ENCODE assay signal across 17 mouse cellular contexts in genomic region chr14:121092517-121092916, GRCm38 (mm10). TPM values are rescaled to one million over a fixed set of nuclear protein-coding genes. Genes with fewer than 3 reads are reported as not detected.
DNase-seq lines count a peak whose midpoint lies in the region; ATAC-seq and TF ChIP-seq lines count a peak whose summit lies in the region.
"Had no signal": no experiment of that assay in that cellular context is flagged by ENCODE, and none has a peak within 500 bp of the region (broad histone marks: within the 10 kb centered on the region; RNA-seq: fewer than 3 reads in every experiment).

No protein-coding gene starts in this region.

- 0 out of 2 replicates have a peak, but pooled peaks cover 2% of the 10 kb centered on the region for H3K79me2 ChIP-seq in heart, adult 2 months (replicated peaks; ENCODE audit: control insufficient read depth, insufficient read depth, low read length)

- no peak for TF ChIP-seq POLR2A in heart, adult 2 months (IDR thresholded peaks at IDR 0.05; ENCODE audit: insufficient read depth, low read depth, low read length)
- TF ChIP-seq POLR2A in cerebellum, adult 2 months (IDR thresholded peaks at IDR 0.05; ENCODE audit: borderline replicate concordance, insufficient read depth, low read length): no peak

- no peak; the same call in 1 of the 2 replicates for ATAC-seq in heart, embryonic 11.5 days (replicated peaks; ENCODE audit: insufficient number of reproducible peaks, low FRiP score, low TSS enrichment)

- TF ChIP-seq EP300 in heart, adult 2 months (IDR thresholded peaks at IDR 0.05; ENCODE audit: insufficient read depth, low read depth, low read length): no peak

- H3K27me3 ChIP-seq in heart, embryonic 11.5 days (ENCODE audit: control insufficient read depth, insufficient read depth, low read length): no peaks in the 10 kb centered on the region
- H3K27me3 ChIP-seq in heart, adult 2 months (ENCODE audit: control insufficient read depth, insufficient read depth, low read length): no peaks in the 10 kb centered on the region
- H3K27me3 ChIP-seq in limb, embryonic 10.5 days (ENCODE audit: low read depth, poor library complexity, severe bottlenecking): no peaks in the 10 kb centered on the region
- no peaks in the 10 kb centered on the region for H3K27me3 ChIP-seq in cerebellum, adult 2 months (ENCODE audit: control insufficient read depth, insufficient read depth, low read length)
- H3K27me3 ChIP-seq: limb, embryonic 15.5 days had no signal

- intact Hi-C loops in heart, adult 2 months (cut with DNase I): no loop called here

- peaks cover 25% of the 10 kb centered on the region for H3K4me1 ChIP-seq in heart, embryonic 11.5 days (ENCODE audit: control insufficient read depth, insufficient read depth, low read length)
- H3K4me1 ChIP-seq in heart, adult 2 months (ENCODE audit: control insufficient read depth, insufficient read depth, low read length): no peaks in the 10 kb centered on the region; the same call in none of the 2 replicates
- peaks cover 28% of the 10 kb centered on the region for H3K4me1 ChIP-seq in limb, embryonic 10.5 days
- peaks cover 12% of the 10 kb centered on the region for H3K4me1 ChIP-seq in cerebellum, adult 2 months (ENCODE audit: control insufficient read depth, insufficient read depth, low read length)

- 51% methylated on average over 9 of the region's 9 CpGs for WGBS in heart, embryonic 11.5 days (ENCODE audit: insufficient replicate concordance)
- WGBS in heart, adult 2 months: 79% methylated on average over 9 of the region's 9 CpGs
- WGBS in limb, embryonic 10.5 days: 56% methylated on average over 9 of the region's 9 CpGs
- WGBS in cerebellum, adult 2 months: 73% methylated on average over 9 of the region's 9 CpGs

- no peak for DNase-seq in heart, adult 2 months
- DNase-seq in layer of hippocampus, adult 2 months (ENCODE audit: low spot score in 2 of 2): no peak
- no peak for DNase-seq in layer of hippocampus, adult 11-12 months (ENCODE audit: low spot score)
- DNase-seq in limb, embryonic 10.5 days (ENCODE audit: low spot score): peak; percentile 40
- DNase-seq in cerebellum, adult 2 months: no peak
- no peak for DNase-seq in cerebellum, postnatal 10 days
- DNase-seq: adrenal gland, adult 2 months; cerebellum, postnatal 25 days; gastrocnemius, postnatal 36 days; heart, postnatal 36 days; lung, adult 18-20 months; spleen, adult 18-20 months; thymus, postnatal 4 days had no signal

- no peak overlapping the region for H3K4me3 ChIP-seq in heart, embryonic 11.5 days (ENCODE audit: low read depth, low read length)
- no peak overlapping the region for H3K4me3 ChIP-seq in heart, adult 2 months
- H3K4me3 ChIP-seq in layer of hippocampus, adult 2 months: no peak overlapping the region
- H3K4me3 ChIP-seq in limb, embryonic 10.5 days: no peak overlapping the region
- H3K4me3 ChIP-seq in cerebellum, adult 2 months (replicated peaks; ENCODE audit: insufficient read depth, low read depth, low read length): no peak overlapping the region
- H3K4me3 ChIP-seq: left cerebral cortex, adult 2 months; limb, embryonic 15.5 days had no signal

- H3K9me3 ChIP-seq in heart, embryonic 11.5 days (replicated peaks; ENCODE audit: control insufficient read depth, low read length): peaks cover 5% of the 10 kb centered on the region
- H3K9me3 ChIP-seq in limb, embryonic 10.5 days (replicated peaks): no peaks in the 10 kb centered on the region

- no peak overlapping the region for H3K27ac ChIP-seq in heart, embryonic 11.5 days (ENCODE audit: low read depth, low read length)
- no peak overlapping the region for H3K27ac ChIP-seq in heart, adult 2 months
- H3K27ac ChIP-seq in layer of hippocampus, adult 2 months: peak overlapping the region; percentile 57; the same call in 1 of the 2 replicates
- peak overlapping the region; percentile 66; the same call in 1 of the 2 replicates for H3K27ac ChIP-seq in limb, embryonic 10.5 days
- no peak overlapping the region for H3K27ac ChIP-seq in cerebellum, adult 2 months (ENCODE audit: insufficient read depth, low read length)
- H3K27ac ChIP-seq: left cerebral cortex, adult 2 months had no signal

- H3K4me2 ChIP-seq in heart, embryonic 11.5 days: no peak overlapping the region
- H3K4me2 ChIP-seq: limb, embryonic 15.5 days had no signal

- H3K9ac ChIP-seq in heart, embryonic 11.5 days (ENCODE audit: low read depth, low read length): 0 out of 2 replicates have a peak overlapping the region, but pooled peaks have one; percentile 50
- no peak overlapping the region for H3K9ac ChIP-seq in heart, adult 2 months (ENCODE audit: low read depth, low read length)
- H3K9ac ChIP-seq: limb, embryonic 15.5 days had no signal

- TF ChIP-seq CTCF in heart, adult 2 months (IDR thresholded peaks at IDR 0.05): no peak
- no peak for TF ChIP-seq CTCF in layer of hippocampus, adult 2 months (conservative IDR thresholded peaks at IDR 0.05)
- no peak for TF ChIP-seq CTCF in cerebellum, adult 2 months (IDR thresholded peaks at IDR 0.05; ENCODE audit: borderline replicate concordance, insufficient read depth, low read depth, low read length)

- peaks cover 18% of the 10 kb centered on the region for H3K36me3 ChIP-seq in heart, embryonic 11.5 days (ENCODE audit: control insufficient read depth, insufficient read depth, low read length)
- H3K36me3 ChIP-seq in heart, adult 2 months (ENCODE audit: control insufficient read depth, insufficient read depth, low read length): no peaks in the 10 kb centered on the region
- H3K36me3 ChIP-seq in limb, embryonic 10.5 days: peaks cover 53% of the 10 kb centered on the region

RNA-seq across cellular contexts. Expression of gene Farp1, which starts 57.5 kb away (rescaled TPM):
- 28.1 and 32.6 TPM in 2 replicates for polyA plus RNA-seq in heart, embryonic 11.5 days (2014; fragmentation: Nextera tagmentation; extraction: Ambion mirVana)
- total RNA-seq in heart, adult 2 months (2021): 10 to 100 TPM; 10.9 to 11.1 TPM
- 6.4 and 7.3 TPM in 2 replicates for polyA plus RNA-seq in heart, adult 2 months (2012; rRNA removed)
- total RNA-seq in layer of hippocampus, adult 2 months (2021): 100 to 1,000 TPM; 102 TPM
- polyA plus RNA-seq in limb, embryonic 10.5 days (2016; fragmentation: Nextera tagmentation; extraction: Ambion mirVana): 43.3 and 53.2 TPM in 2 replicates
- 43.3 and 44.4 TPM in 2 replicates for polyA plus RNA-seq in cerebellum, adult 2 months (2012; rRNA removed)
- total RNA-seq: megakaryocyte-erythroid progenitor cell, adult 5-6 weeks had no signal

Comparison
In these comparisons a context has a peak if more than half of its experiments do, and no peak if none do; other contexts are left out.
1. H3K27ac ChIP-seq: peak in layer of hippocampus, adult 2 months (single experiment) and limb, embryonic 10.5 days (single experiment); none in heart, embryonic 11.5 days (single experiment), heart, adult 2 months (single experiment) and cerebellum, adult 2 months (single experiment).